Mouse (Mus musculus): ENCODE data around the gene Ghrhr.

GRCm38 (mm10) chr6:55381966-55382365 is 5.9 kb downstream of the Ghrhr start:
- TF ChIP-seq CTCF (IDR thresholded peaks at IDR 0.05; ENCODE audit: low read depth) (no peak), EP300 (IDR thresholded peaks at IDR 0.05; ENCODE audit: low read depth) (no peak)

Measured in heart, postnatal 0 days (tissue).